Mouse (Mus musculus): Measurements from ENCODE around the gene Mtus2. TPM values are rescaled to one million over a fixed set of nuclear protein-coding genes. Genes with fewer than 3 reads are reported as not detected.

The Mtus2 gene
- polyA plus RNA-seq, 1 experiment from 2014 or later = 14.4 TPM

DNA sequence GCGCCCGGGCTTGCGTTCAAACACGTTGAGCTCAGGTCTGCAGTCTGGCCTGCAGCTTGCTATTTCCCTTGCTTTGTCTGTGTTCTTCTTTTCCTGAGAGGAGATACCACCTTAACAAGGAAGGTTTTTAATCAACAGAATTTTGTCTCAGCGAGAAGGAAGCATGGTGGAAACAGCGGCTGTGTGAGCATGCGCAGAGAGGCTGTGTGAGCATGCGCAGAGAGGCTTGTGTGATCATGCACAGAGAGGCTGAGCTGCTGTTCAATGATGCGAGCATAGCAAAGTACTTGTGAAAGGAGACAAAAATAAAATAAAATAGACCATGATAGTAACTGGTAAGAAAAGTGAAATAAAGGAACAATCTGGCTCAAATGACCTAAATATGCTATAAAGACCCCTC is 142.2 kb downstream of the Mtus2 start:
- Histone ChIP-seq H3K36me3 (replicated peaks) (no peaks in the 10 kb centered on the region), H3K4me1 (no peaks in the 10 kb centered on the region; the same call in 1 of the 2 replicates), H3K27me3 (no peaks in the 10 kb centered on the region), H3K4me3 (replicated peaks) (no peak overlapping the region), H3K9ac (no peak overlapping the region), H3K27ac (no peak overlapping the region), H3K4me2 (no peak overlapping the region), H3K9me3 (no peaks in the 10 kb centered on the region)
- WGBS = 90% methylated on average over 9 of the region's 9 CpGs
- ATAC-seq (ENCODE audit: low FRiP score) = no peak

DNA sequence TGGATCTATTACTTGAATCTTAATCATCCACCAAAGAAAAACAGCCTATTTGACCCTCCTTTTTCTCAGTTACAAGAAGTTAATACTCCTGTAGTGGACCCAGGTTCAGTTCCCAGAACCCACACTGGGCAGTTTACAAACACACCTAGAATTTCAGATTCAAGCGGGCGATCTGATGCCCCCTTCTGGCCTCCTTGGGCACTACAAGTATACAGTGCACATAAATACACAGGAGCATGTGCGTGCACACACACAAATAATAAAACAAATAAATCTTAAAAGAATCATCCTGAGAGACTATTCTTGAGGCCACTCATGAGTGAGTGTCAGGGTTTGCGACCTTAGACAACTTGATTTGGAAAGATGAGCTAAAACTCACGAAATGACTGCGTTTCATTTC is 150.2 kb downstream of the Mtus2 start:
- no peak for ATAC-seq (ENCODE audit: low FRiP score)
- no peak overlapping the region for H3K4me2 ChIP-seq
- no peak overlapping the region for H3K9ac ChIP-seq
- H3K27me3 ChIP-seq = no peaks in the 10 kb centered on the region
- H3K4me1 ChIP-seq = peaks cover 8% of the 10 kb centered on the region
- H3K4me3 ChIP-seq (replicated peaks) = no peak overlapping the region
- 94% methylated on average over 6 of the region's 6 CpGs for WGBS
- no peaks in the 10 kb centered on the region for H3K9me3 ChIP-seq
- no peaks in the 10 kb centered on the region for H3K36me3 ChIP-seq (replicated peaks)
- H3K27ac ChIP-seq = no peak overlapping the region

DNA sequence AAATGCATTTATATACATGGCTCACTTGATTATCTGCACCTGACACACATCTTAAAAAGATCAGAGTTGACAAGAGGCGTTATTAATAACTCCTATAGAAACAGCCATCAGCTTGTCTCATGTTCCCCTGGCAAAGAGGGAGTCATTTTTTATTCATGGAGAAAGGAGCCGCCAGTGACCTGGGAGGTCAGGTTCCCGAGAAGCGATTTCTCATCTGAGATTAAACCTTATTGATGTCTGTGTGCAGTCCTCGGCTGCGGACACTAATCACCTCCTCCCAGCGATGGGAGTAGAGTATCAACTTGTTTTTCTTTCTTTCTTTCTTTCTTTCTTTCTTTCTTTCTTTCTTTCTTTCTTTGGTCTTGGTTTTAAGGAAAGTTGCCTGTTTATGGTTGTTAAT is 150.8 kb downstream of the Mtus2 start:
- no peaks in the 10 kb centered on the region for H3K36me3 ChIP-seq (replicated peaks)
- no peak overlapping the region for H3K9ac ChIP-seq
- WGBS = 43% methylated on average over 7 of the region's 7 CpGs
- H3K4me2 ChIP-seq = no peak overlapping the region
- no peak overlapping the region for H3K4me3 ChIP-seq (replicated peaks)
- no peaks in the 10 kb centered on the region for H3K27me3 ChIP-seq
- peaks cover 8% of the 10 kb centered on the region for H3K4me1 ChIP-seq
- ATAC-seq (ENCODE audit: low FRiP score) = 0 out of 2 replicates have a peak, but pooled peaks have one; percentile 23
- no peak overlapping the region for H3K27ac ChIP-seq
- no peaks in the 10 kb centered on the region for H3K9me3 ChIP-seq

DNA sequence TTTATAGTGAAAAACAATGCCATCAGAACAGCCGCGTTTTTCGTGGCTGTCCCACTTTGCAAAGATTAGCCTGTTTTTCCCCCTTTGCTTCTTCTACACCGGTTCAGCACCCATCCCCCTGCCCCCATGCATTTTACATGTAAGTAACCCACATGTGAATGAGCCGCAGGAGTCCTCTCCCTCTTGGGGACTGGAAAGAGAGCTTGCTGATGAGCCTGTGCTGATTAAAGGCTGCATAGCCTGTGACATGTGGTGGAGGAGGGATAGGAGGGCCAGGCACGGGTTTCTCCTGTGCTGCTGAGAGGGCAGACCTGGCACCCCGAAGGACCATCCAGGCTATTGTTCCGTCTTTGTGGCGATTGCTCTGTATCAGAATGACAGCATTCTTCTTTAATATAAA is 151.2 kb downstream of the Mtus2 start:
- no peaks in the 10 kb centered on the region for H3K9me3 ChIP-seq
- no peak overlapping the region for H3K4me3 ChIP-seq (replicated peaks)
- no peaks in the 10 kb centered on the region for H3K27me3 ChIP-seq
- peak overlapping the region; percentile 65 for H3K27ac ChIP-seq
- H3K36me3 ChIP-seq (replicated peaks) = no peaks in the 10 kb centered on the region
- H3K9ac ChIP-seq = no peak overlapping the region
- H3K4me1 ChIP-seq = peaks cover 8% of the 10 kb centered on the region
- H3K4me2 ChIP-seq = 0 out of 2 replicates have a peak overlapping the region, but pooled peaks have one; percentile 13
- peak; percentile 57; the same call in 1 of the 2 replicates for ATAC-seq (ENCODE audit: low FRiP score)
- WGBS = 46% methylated on average over 9 of the region's 9 CpGs

DNA sequence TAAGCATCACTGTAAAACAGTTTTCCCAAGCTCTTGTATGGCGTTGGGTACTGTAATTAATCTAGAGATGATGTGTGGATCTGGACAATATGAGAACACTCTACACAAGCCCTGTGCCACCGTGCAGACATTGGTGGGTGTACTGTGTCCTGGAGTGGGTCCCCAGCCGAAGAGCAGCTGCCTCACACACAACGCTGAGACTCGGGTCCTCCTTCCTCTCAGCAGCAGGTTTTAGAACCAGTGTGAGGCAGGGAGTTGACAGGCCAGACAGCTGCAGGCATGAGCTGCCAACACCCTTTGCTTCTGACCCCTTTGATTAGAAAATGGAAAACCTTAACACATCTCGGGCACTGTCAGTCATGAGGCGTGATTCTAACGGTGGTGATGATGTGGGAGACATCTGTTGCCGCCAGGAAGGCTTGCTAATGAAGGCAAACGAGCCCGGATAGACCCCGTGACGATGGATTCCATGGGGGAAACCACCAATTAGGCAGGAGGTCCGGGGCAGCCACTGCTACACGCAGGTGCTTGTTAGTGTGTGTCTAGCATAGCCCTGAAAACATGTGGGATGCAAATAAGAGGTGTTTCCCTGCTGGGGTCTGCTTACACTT is 158.2 kb downstream of the Mtus2 start:
- Histone ChIP-seq H3K27ac (0 out of 2 replicates have a peak overlapping the region, but pooled peaks have one; percentile 13), H3K27me3 (no peaks in the 10 kb centered on the region), H3K9me3 (no peaks in the 10 kb centered on the region), H3K9ac (no peak overlapping the region), H3K4me3 (replicated peaks) (no peak overlapping the region), H3K4me1 (no peaks in the 10 kb centered on the region), H3K36me3 (replicated peaks) (no peaks in the 10 kb centered on the region), H3K4me2 (no peak overlapping the region)
- 62% methylated on average over 15 of the region's 15 CpGs for WGBS
- peak; percentile 83; the same call in 1 of the 2 replicates for ATAC-seq (ENCODE audit: low FRiP score)

DNA sequence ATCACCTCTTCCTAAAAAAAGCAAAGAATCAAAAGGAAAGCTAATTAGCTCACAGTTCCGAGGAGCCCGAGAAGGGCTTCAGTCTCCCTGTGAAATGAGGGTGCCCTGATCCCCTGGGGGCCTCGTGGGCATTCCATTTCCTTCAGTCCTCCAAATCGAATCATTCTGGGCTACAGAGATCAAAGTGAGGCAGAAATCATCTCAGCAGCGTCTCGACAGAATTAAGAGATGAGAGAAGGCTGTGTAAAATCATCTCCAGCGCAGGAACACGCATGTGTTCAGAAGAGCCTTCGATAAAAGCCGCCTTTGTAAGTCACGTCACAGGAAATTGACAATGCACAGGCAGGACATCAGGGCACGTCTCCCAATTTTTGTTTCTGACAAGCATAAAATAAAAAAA is 167.2 kb downstream of the Mtus2 start:
- H3K4me3 ChIP-seq (replicated peaks) = no peak overlapping the region
- H3K9ac ChIP-seq = no peak overlapping the region
- WGBS = 72% methylated on average over 12 of the region's 12 CpGs
- H3K9me3 ChIP-seq = no peaks in the 10 kb centered on the region
- ATAC-seq (ENCODE audit: low FRiP score) = no peak
- H3K4me2 ChIP-seq = no peak overlapping the region
- no peaks in the 10 kb centered on the region for H3K27me3 ChIP-seq
- no peaks in the 10 kb centered on the region for H3K36me3 ChIP-seq (replicated peaks)
- no peak overlapping the region for H3K27ac ChIP-seq
- no peaks in the 10 kb centered on the region for H3K4me1 ChIP-seq

DNA sequence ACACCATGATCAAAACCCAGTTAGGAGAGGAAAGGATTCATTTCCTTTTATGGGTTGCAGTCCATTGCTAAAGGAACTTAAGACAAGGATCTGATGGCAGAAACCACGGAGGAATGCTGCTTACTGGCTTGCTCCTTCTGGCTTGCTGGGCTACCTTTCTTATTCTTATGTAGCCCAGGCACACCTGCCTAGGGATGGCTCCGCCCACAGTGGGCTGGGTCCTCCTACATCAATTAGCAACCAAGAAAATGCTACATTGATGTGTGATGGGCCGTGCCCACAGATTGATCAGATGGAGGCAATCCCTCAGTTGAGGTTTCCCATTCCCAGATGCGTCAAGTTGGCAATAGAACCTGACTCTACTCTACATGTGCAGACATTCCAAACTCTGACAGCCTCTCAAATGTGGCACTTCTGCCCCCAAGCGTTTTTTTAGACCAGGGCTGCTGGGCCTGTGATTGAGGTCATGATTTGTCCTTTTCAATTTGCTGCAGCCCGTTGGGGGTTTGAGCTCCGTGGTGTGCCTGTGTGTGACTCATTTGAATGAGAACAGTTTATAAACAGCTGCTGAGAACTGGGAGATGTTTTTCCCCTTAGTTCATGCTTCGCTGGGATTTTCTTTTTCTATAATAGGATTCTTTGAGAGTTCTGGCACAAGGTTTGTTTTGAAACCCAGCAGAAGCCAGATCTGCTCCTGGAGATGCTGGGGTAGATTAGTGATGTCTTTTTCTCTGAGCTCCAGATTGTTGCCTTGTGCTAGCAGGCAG is 173.8 kb downstream of the Mtus2 start:
- ATAC-seq (ENCODE audit: low FRiP score) = no peak
- no peaks in the 10 kb centered on the region for H3K27me3 ChIP-seq
- no peak overlapping the region for H3K27ac ChIP-seq
- H3K9me3 ChIP-seq = no peaks in the 10 kb centered on the region
- H3K4me1 ChIP-seq = peaks cover 13% of the 10 kb centered on the region
- no peak overlapping the region for H3K4me3 ChIP-seq (replicated peaks)
- no peak overlapping the region for H3K4me2 ChIP-seq
- no peak overlapping the region for H3K9ac ChIP-seq
- H3K36me3 ChIP-seq (replicated peaks) = no peaks in the 10 kb centered on the region
- 49% methylated on average over 8 of the region's 8 CpGs for WGBS

DNA sequence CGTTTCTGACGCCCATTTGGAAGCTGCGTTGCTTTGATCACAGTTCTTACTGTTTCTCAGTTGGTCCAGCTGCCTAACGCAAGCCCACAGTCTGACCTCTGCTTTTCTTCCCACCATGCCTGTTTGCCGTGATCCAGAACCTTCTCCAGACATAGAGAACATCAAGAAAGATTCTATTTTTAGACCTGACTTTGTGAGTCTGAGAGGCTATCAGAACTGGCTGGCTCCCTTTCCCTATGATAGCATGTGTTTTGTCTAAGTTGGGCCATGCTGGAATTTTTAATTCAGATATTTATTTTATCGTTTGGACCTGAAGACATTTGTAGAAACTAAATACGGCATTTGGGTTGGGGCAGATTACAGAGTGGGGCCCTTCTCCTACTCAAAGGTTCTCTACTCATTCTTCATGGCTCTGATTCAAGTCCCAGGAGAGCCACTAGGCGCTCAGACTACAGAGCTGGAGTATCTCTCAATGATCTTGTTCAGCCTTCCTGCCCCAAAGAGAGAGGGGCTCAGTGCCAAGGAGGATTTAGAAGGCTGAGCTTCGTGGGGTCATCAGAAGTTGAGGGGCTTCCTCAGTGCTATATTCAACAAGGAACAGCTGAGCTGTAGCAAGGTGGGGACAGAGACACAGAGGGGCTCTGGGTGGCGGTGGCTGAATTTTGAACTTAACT is 174.5 kb downstream of the Mtus2 start:
- no peak overlapping the region for H3K4me2 ChIP-seq
- H3K4me3 ChIP-seq (replicated peaks) = no peak overlapping the region
- peaks cover 13% of the 10 kb centered on the region for H3K4me1 ChIP-seq
- 67% methylated on average over 10 of the region's 10 CpGs for WGBS
- no peaks in the 10 kb centered on the region for H3K36me3 ChIP-seq (replicated peaks)
- H3K27me3 ChIP-seq = no peaks in the 10 kb centered on the region
- no peak overlapping the region for H3K9ac ChIP-seq
- no peaks in the 10 kb centered on the region for H3K9me3 ChIP-seq
- H3K27ac ChIP-seq = no peak overlapping the region
- no peak for ATAC-seq (ENCODE audit: low FRiP score)

DNA sequence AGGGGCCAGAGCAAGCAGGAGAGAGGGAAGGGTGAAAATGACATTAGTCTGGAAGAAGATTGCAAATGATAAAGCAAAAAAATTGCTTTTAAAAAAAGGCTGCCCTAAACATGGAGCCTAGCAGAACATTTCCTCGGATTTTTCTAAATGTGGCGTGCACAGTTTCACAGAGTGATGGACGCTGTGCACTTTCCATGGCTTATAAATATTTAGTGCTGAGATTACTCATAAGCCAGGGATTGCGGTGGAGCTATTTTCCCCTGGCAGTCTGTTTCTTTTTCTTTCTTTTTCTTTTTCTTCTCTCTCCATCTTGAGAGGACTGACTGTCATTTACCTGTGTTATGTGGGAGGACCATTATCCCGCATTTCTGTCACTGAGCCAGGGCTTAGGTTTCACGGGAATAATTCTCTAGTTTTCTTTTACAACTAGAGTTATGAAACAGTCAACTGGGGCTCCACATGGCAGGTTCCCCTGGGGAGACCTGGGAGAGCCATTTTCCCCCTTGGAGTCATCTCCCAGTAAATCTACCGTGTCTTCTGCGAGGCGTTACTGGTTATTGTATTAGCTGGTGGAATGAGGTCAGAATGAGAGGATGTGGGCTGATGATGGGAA is 176.4 kb downstream of the Mtus2 start:
- Histone ChIP-seq H3K9ac (no peak overlapping the region), H3K4me2 (no peak overlapping the region), H3K4me3 (replicated peaks) (no peak overlapping the region), H3K27me3 (no peaks in the 10 kb centered on the region), H3K9me3 (no peaks in the 10 kb centered on the region), H3K27ac (no peak overlapping the region), H3K4me1 (peaks cover 13% of the 10 kb centered on the region), H3K36me3 (replicated peaks) (no peaks in the 10 kb centered on the region)
- WGBS = 87% methylated on average over 9 of the region's 9 CpGs
- ATAC-seq (ENCODE audit: low FRiP score) = no peak

DNA sequence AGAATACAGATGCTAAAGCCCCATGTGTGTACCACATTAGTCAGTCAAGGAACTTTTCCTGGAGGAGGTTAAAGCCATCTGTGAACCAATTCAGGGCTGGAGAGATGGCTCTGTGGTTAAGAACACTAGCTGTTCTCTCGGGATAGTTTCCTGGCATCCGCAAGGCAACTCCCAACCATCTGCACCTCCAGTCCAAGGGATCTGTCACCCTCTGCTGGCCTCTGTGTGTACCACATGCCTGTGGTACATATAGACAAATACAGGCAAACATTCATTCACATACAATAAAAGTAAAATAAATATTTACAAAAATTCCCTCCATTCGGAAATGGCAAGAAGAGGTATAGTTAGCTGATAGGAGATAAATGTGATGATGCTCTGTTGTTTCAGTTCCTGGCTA is 184.5 kb downstream of the Mtus2 start:
- Histone ChIP-seq H3K27me3 (no peaks in the 10 kb centered on the region), H3K36me3 (replicated peaks) (no peaks in the 10 kb centered on the region), H3K4me1 (peaks cover 16% of the 10 kb centered on the region), H3K4me2 (no peak overlapping the region), H3K4me3 (replicated peaks) (no peak overlapping the region), H3K27ac (no peak overlapping the region), H3K9me3 (no peaks in the 10 kb centered on the region), H3K9ac (no peak overlapping the region)
- ATAC-seq (ENCODE audit: low FRiP score) = no peak
- 94% methylated on average over 3 of the region's 3 CpGs for WGBS

DNA sequence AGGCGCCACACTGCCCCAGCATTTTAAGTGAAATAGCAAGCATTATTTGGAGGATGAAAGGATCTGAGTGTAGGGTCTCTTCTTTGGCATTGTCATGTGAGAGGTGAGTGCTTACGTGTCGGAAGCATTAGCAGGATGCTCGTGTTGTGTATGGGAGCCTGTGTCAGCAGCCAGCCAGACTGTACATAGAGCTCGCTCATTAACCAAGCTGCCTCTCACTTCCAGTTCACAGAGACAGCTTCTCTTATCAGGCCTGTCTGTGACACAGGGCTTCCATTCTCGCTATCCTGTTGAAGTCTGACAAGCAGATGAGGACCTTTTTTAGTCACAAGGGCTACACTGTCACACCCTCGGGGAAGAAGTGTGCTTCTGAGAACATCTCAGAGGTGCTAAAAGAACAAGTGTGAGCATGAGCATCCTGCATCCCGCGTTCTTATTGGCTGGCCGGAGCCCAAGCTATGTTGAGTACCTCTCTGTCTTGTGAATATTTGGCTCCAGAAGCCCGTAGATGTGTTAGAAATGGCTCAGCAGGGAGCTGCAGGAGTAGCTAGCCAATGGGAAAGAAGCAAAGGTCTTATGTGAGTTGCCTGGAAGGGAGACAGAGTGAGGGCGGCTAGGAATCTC is 189.2 kb downstream of the Mtus2 start:
- no peak overlapping the region for H3K4me3 ChIP-seq (replicated peaks)
- 70% methylated on average over 12 of the region's 12 CpGs for WGBS
- H3K4me1 ChIP-seq = peaks cover 25% of the 10 kb centered on the region
- peak; percentile 55; the same call in 1 of the 2 replicates for ATAC-seq (ENCODE audit: low FRiP score)
- H3K9ac ChIP-seq = no peak overlapping the region
- H3K27me3 ChIP-seq = no peaks in the 10 kb centered on the region
- peak overlapping the region; percentile 33 for H3K27ac ChIP-seq
- H3K36me3 ChIP-seq (replicated peaks) = no peaks in the 10 kb centered on the region
- H3K9me3 ChIP-seq = peaks cover 4% of the 10 kb centered on the region
- H3K4me2 ChIP-seq = no peak overlapping the region
